Mouse (Mus musculus) CH12.LX (cell line): ENCODE measurements at regions not wholly inside any gene's neighbourhood (a gene's known extent, or its start where the extent isn't known, plus 50 kb on each side); places are given as distances from the start of the nearest gene placed in this dataset.
A peak's percentile ranks its signal among the peaks of the same experiment; 100 is the strongest.

Experiments
- DNase-seq: peaks from one replicate; pipeline ENCODE4 v3.0.0-alpha.2; 2013; ENCODE audit errors: extremely low read depth
- H3K27ac ChIP-seq: 2 replicates; pipeline ENCODE4 v1.5.1; 2012; ENCODE audit warnings: low read depth, mild to moderate bottlenecking, control low read depth, moderate library complexity; ENCODE audit not compliant: insufficient read depth
- H3K27me3 ChIP-seq: replicated peaks from 2 replicates; pipeline ENCODE3; 2012; ENCODE audit warnings: inconsistent platforms
- H3K36me3 ChIP-seq, 2 experiments: replicated peaks in 1 of 2; 2 replicates each; pipeline versions ENCODE3 to v1.6.1; 2012; ENCODE audit warnings: inconsistent platforms in 1 of 2, low read length in 1 of 2, mild to moderate bottlenecking in 1 of 2, mixed read lengths in 1 of 2, moderate library complexity in 1 of 2; ENCODE audit not compliant: control insufficient read depth in 1 of 2, insufficient read depth in 1 of 2
- H3K4me1 ChIP-seq, 2 experiments: 2 replicates each; pipeline ENCODE4 v1.6.1; 2012; ENCODE audit warnings: inconsistent platforms in 1 of 2, moderate library complexity in 1 of 2; ENCODE audit not compliant: insufficient read depth in 2 of 2, control insufficient read depth in 1 of 2
- H3K4me2 ChIP-seq: 2 replicates; pipeline ENCODE4 v1.6.1; 2012; ENCODE audit warnings: low read depth, mild to moderate bottlenecking, control low read depth; ENCODE audit not compliant: poor library complexity, insufficient read depth, severe bottlenecking
- H3K4me3 ChIP-seq, 3 experiments: fragments of 150-350 bp in 1 of 3; sonication (generic) in 1 of 3; replicated peaks in 1 of 3; 2 replicates each; pipeline versions ENCODE3 to v1.5.1; 2011 to 2012; ENCODE audit warnings: low read depth in 2 of 3, low read length in 2 of 3, mild to moderate bottlenecking in 2 of 3, moderate library complexity in 2 of 3, control low read depth in 1 of 3, improper control_type of control experiment in 1 of 3, inconsistent platforms in 1 of 3, mixed read lengths in 1 of 3; ENCODE audit not compliant: poor library complexity in 1 of 3
- H3K79me2 ChIP-seq: replicated peaks from 2 replicates; pipeline ENCODE4 v1.6.1; 2012; ENCODE audit warnings: mild to moderate bottlenecking, moderate library complexity; ENCODE audit not compliant: control insufficient read depth, poor library complexity, insufficient read depth, severe bottlenecking; ENCODE audit errors: extremely low read depth
- H3K9ac ChIP-seq: 2 replicates; pipeline ENCODE4 v1.6.1; 2012; ENCODE audit warnings: low read depth, mild to moderate bottlenecking, control low read depth, moderate library complexity; ENCODE audit not compliant: insufficient read depth
- H3K9me3 ChIP-seq: replicated peaks from 2 replicates; pipeline ENCODE3; 2012; ENCODE audit warnings: low read length, inconsistent platforms, mixed read lengths
- BHLHE40 ChIP-seq: IDR thresholded peaks from 2 replicates; pipeline ENCODE4 v1.6.1; 2011; ENCODE audit warnings: mild to moderate bottlenecking, low read depth, low read length, improper control_type of control experiment
- CHD1 ChIP-seq: IDR thresholded peaks from 2 replicates; pipeline ENCODE4 v1.6.1; 2012; ENCODE audit warnings: low read depth, low read length, improper control_type of control experiment, inconsistent platforms
- CTCF ChIP-seq, 2 experiments: IDR thresholded peaks in 1 of 2; conservative IDR thresholded peaks in 1 of 2; 2 replicates each; pipeline ENCODE4 v1.5.1; 2011 to 2012; ENCODE audit warnings: low read depth in 2 of 2, low read length in 2 of 2, improper control_type of control experiment in 1 of 2, inconsistent platforms in 1 of 2, mild to moderate bottlenecking in 1 of 2, moderate library complexity in 1 of 2
- ETS1 ChIP-seq: conservative IDR thresholded peaks from 2 replicates; pipeline ENCODE4 v1.6.1; 2012; ENCODE audit warnings: low read depth, mild to moderate bottlenecking, inconsistent platforms, low read length, improper control_type of control experiment, moderate library complexity
- IRF4 ChIP-seq: IDR thresholded peaks from 2 replicates; pipeline ENCODE4 v1.6.1; 2014; ENCODE audit warnings: low read depth, mild to moderate bottlenecking, inconsistent platforms, low read length, improper control_type of control experiment
- JUN ChIP-seq: IDR thresholded peaks from 2 replicates; pipeline ENCODE4 v1.6.1; 2011; ENCODE audit warnings: low read depth, mild to moderate bottlenecking, low read length, improper control_type of control experiment, moderate library complexity; ENCODE audit not compliant: insufficient read depth
- JUND ChIP-seq: conservative IDR thresholded peaks from 2 replicates; pipeline ENCODE4 v1.6.1; 2011; ENCODE audit warnings: low read depth, low read length, improper control_type of control experiment
- KAT2A ChIP-seq: IDR thresholded peaks from 2 replicates; pipeline ENCODE4 v1.6.1; 2012; ENCODE audit warnings: low read length, improper control_type of control experiment, inconsistent platforms; ENCODE audit not compliant: insufficient replicate concordance
- MAX ChIP-seq: IDR thresholded peaks from 2 replicates; pipeline ENCODE4 v1.6.1; 2011; ENCODE audit warnings: low read length, improper control_type of control experiment
- MXI1 ChIP-seq: IDR thresholded peaks from 2 replicates; pipeline ENCODE4 v1.6.1; 2011; ENCODE audit warnings: mild to moderate bottlenecking, low read depth, low read length, improper control_type of control experiment
- MYC ChIP-seq: IDR thresholded peaks from 2 replicates; pipeline ENCODE4 v1.6.1; 2011; ENCODE audit warnings: low read depth, mild to moderate bottlenecking, improper control_type of control experiment, low read length
- POLR2A ChIP-seq: IDR thresholded peaks from 2 replicates; pipeline ENCODE4 v1.6.1; 2011; ENCODE audit warnings: low read depth, mild to moderate bottlenecking, improper control_type of control experiment, low read length
- RAD21 ChIP-seq: IDR thresholded peaks from 2 replicates; pipeline ENCODE4 v1.6.1; 2011; ENCODE audit warnings: low read depth, mild to moderate bottlenecking, low read length, improper control_type of control experiment, moderate library complexity
- RCOR1 ChIP-seq: conservative IDR thresholded peaks from 2 replicates; pipeline ENCODE4 v1.6.1; 2012; ENCODE audit warnings: low read depth, mild to moderate bottlenecking, inconsistent platforms, low read length, improper control_type of control experiment
- SMC3 ChIP-seq: IDR thresholded peaks from 2 replicates; pipeline ENCODE4 v1.6.1; 2011; ENCODE audit warnings: low read depth, low read length, improper control_type of control experiment
- TBP ChIP-seq: conservative IDR thresholded peaks from 2 replicates; pipeline ENCODE4 v1.6.1; 2011; ENCODE audit warnings: low read depth, low read length, improper control_type of control experiment
- USF1 ChIP-seq: IDR thresholded peaks from 2 replicates; pipeline ENCODE4 v1.6.1; 2014; ENCODE audit warnings: low read depth, mild to moderate bottlenecking, inconsistent platforms, low read length, improper control_type of control experiment
- USF2 ChIP-seq: conservative IDR thresholded peaks from 2 replicates; pipeline ENCODE4 v1.6.1; 2011; ENCODE audit warnings: low read depth, low read length, improper control_type of control experiment
- ZKSCAN1 ChIP-seq: IDR thresholded peaks from 2 replicates; pipeline ENCODE4 v1.6.1; 2012; ENCODE audit warnings: low read depth, inconsistent platforms, low read length, improper control_type of control experiment, borderline replicate concordance
- ZMIZ1 ChIP-seq: IDR thresholded peaks from 2 replicates; pipeline ENCODE4 v1.6.1; 2012; ENCODE audit warnings: low read depth, mild to moderate bottlenecking, inconsistent platforms, low read length, improper control_type of control experiment
- ZNF384 ChIP-seq: IDR thresholded peaks from 2 replicates; pipeline ENCODE4 v1.6.1; 2012; ENCODE audit warnings: low read depth, low read length, improper control_type of control experiment, inconsistent platforms
- dilution Hi-C: fragments of 300-500 bp; cut with MboI; formaldehyde crosslinking; loops from 2 replicates; pipeline ENCODE4 v1.14.3; 2020; ENCODE audit warnings: low sequenced_read_pairs; ENCODE audit not compliant: extremely low pct_unique_long_range_greater_than_20kb, extremely low pct_ligation_motif_present
- in situ Hi-C: fragments of 300-500 bp; cut with MboI; formaldehyde crosslinking; loops from 3 replicates; pipeline ENCODE4 v1.14.3; 2019; ENCODE audit warnings: low sequenced_read_pairs, low pct_ligation_motif_present, low pct_unique_long_range_greater_than_20kb, mixed read lengths

DNA sequence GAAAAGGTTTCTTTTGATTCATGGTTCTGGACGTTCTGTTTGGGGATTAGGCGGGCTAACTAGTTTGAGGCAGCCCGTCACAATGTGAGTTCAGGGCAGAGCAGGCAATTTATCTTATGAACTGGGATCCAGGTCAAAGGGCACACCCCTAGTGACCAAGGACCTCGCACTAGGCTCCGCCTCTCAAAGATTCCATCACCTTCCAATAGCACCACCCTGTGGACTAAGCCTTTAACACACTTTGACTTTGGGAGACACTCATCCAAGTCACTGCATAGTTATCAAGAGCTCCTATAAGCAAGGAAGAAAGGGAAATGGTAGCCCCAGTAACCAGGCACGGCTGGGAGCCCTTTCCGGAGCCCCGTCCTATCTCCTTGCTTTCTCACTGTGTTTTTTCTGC, 188.0 kb upstream of the Bcor start:
- H3K36me3 ChIP-seq = no peaks in the 10 kb centered on the region
- peak; percentile 36 for DNase-seq
- H3K79me2 ChIP-seq = no peaks in the 10 kb centered on the region
- H3K27ac ChIP-seq = no peak overlapping the region
- H3K27me3 ChIP-seq = no peaks in the 10 kb centered on the region
- H3K4me3 ChIP-seq = no peak overlapping the region
- no peak overlapping the region for H3K9ac ChIP-seq
- in situ Hi-C loops = no loop called here
- H3K4me2 ChIP-seq = no peak overlapping the region
- dilution Hi-C loops = no loop called here
- peak; percentile 58 for TF ChIP-seq SMC3
- TF ChIP-seq CTCF (conservative IDR thresholded peaks at IDR 0.05 in 1 of 2, IDR thresholded peaks at IDR 0.05 in 1 of 2; ENCODE audit: low read depth in 2 of 2, low read length in 2 of 2) = peak in 1 of 2 experiments; percentile 61; a peak in 2 of 4 replicates
- no peak for TF ChIP-seq JUND
- peak; percentile 73 for TF ChIP-seq RAD21
- no peak for TF ChIP-seq USF2
- H3K9me3 ChIP-seq = no peaks in the 10 kb centered on the region
- H3K4me1 ChIP-seq = peaks cover 0 to 10% of the 10 kb centered on the region in 2 experiments; a peak in 2 of 4 replicates

DNA sequence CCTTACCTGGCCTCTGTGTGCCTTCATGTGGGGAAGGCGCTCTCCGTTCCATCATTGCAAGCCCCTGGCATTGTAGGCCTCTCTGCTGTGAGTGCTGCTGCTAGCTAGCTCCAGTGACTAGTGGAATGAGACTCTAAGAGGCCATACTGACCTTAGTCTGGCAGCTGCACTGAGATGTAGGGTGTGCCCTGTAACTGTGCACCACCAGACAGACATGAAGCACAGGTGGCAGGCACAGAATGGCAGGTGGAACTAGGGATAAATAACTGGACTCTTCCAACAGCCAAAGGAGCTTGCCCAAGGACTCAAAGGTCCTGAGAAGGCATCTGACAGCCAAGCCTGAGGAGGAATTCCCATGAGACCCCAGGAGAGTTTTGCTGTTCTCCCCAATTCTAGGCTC, 194.7 kb upstream of the Bcor start:
- no peaks in the 10 kb centered on the region for H3K9me3 ChIP-seq
- no peak overlapping the region for H3K4me2 ChIP-seq
- in situ Hi-C loops (no loop called here), dilution Hi-C loops (no loop called here)
- H3K27ac ChIP-seq = no peak overlapping the region
- no peak overlapping the region for H3K4me3 ChIP-seq
- H3K79me2 ChIP-seq = no peaks in the 10 kb centered on the region
- no peaks in the 10 kb centered on the region for H3K4me1 ChIP-seq
- H3K9ac ChIP-seq = no peak overlapping the region
- H3K36me3 ChIP-seq = no peaks in the 10 kb centered on the region
- no peak for DNase-seq
- H3K27me3 ChIP-seq = no peaks in the 10 kb centered on the region
- TF ChIP-seq CHD1 (no peak), MXI1 (no peak), ZMIZ1 (no peak), KAT2A (no peak), ZNF384 (no peak), POLR2A (no peak), MYC (no peak), ZKSCAN1 (no peak), IRF4 (no peak), MAX (no peak), JUN (no peak), BHLHE40 (no peak), SMC3 (no peak), USF2 (no peak), USF1 (no peak), RCOR1 (no peak), TBP (no peak), ETS1 (no peak)
- TF ChIP-seq, all 38 proteins: peak for 0
